Mouse (Mus musculus): ENCODE data around the gene Pex16.
"Not testable (repeated sequence)": the region's sequence is repeated elsewhere in the genome, so short reads cannot be mapped to it uniquely, and the experiment has no call there.

The Pex16 gene

DNA sequence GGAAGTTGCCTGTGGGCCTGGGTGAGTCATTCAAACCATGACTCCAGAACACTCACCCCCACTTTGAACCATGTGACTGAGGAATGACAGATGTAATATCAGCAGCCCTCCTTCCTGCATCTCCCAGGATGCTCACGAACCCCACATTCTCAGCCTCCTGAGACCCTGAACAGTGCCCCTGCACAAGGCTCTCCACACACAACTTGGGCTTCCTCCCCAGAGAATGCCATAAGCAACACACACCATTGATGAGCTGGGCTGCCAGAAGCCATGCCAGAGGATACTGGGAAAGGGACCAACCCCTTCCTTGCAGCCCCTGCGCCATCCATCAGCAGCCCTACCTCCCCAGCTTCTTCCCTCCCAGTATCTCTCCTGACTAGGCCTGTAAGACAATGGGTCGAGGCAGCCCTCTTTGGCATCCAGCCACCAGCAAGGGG, 13.6 kb downstream of the Pex16 start:
- DNase-seq (ENCODE audit: low spot score in 2 of 2) = no peak

DNA sequence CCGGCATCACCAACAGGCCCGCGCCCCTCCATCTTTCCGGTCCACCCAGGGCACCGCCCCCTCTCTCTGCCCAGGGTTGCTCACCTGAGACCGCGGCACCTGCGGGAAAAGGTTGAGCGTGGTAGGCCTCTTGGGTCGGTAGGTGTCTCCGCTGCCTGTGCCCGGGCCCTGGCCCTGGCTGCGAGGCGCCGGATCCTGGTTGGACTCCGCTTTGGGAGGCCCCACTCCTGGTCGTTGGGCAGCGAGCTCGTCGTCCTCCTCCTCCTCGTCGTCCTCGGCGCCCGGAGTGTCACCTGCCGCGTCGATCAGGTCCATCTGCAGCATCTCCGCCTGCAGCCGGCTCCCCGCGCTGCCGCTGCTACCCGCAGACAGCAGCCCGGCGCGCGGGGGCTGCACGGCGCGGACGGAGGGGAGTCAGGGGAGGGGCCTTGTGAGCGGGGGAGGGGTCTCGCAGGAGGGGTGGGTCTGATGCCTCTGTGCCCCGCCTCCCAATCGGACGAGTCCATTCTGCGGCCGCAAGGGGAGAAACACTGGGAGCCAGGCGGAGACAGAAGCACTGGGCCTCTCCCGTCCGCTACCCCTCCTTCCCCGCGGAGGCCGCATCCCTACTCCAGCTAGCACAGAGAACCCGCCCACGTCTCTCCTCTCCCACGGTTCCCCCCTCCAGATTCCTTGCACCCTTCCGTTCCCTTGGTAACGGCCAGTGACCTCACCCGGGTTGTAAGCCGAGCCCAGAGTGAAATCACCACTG, 14.6 kb downstream of the Pex16 start:
- peak; percentile 60 to 79 for DNase-seq (ENCODE audit: low spot score in 2 of 2)

- no peak for DNase-seq (ENCODE audit: low spot score in 2 of 2)
Measured at GRCm38 (mm10) chr2:92389645-92390044, 15.2 kb downstream of the Pex16 start.

- DNase-seq (ENCODE audit: low spot score in 2 of 2) = no peak
Measured at GRCm38 (mm10) chr2:92390206-92390930, 15.9 kb downstream of the Pex16 start.

- no peak for DNase-seq (ENCODE audit: low spot score in 2 of 2)
Measured at GRCm38 (mm10) chr2:92391116-92391515, 16.6 kb downstream of the Pex16 start.

DNA sequence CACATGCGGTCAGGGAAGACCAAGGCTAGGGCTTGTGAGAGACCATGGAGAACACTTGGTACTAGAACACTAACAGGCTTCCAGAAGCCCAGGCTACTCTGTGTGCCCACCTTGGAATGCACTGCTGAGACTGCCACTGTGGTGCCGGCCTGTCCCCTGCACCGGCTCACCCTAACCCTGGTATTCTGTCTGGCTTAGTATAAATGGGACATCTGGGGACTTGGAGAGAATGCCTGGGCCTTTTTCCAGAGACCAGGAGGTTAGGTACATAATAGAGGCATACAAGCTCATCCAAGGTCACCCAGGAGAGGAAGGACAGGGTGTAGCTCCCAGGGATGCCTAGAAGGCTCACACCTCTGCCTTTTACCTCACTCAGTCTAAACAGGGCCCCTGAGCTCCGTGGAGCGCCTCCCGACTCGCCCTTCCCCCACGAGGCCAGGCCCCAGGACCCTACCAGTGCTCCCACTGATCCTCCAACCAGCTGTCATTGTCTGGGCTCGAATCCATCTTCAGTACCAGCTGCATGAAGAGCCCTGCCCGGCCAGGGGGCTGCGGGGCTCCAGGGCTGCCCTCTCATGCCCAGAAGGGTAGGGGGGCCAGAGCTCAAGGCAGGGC, 17.3 kb downstream of the Pex16 start:
- DNase-seq (ENCODE audit: low spot score in 2 of 2) = no peak

GRCm38 (mm10) chr2:92392318-92393264, 18.1 kb downstream of the Pex16 start:
- no peak for DNase-seq (ENCODE audit: low spot score in 2 of 2)

DNA sequence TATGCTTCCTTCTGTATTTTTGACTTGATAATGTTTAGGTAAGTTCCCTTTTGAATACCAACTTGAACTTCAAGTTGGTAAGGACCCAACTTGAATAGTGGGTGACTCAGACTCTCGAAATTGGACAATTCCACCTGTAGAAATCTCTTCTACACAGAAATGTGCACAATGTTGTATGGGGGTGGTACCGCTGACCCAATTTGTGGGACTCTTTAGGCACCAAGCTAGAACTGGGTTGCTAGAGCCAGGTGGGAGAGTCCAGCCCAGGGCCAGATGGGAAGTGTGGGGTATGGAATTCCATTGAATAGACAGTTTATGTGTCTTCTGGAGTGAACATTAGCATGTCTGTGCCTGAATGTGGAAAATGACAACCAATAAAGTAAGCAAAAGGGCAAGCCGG, 21.1 kb downstream of the Pex16 start:
- DNase-seq (ENCODE audit: low spot score in 2 of 2) = no peak

- DNase-seq (ENCODE audit: low spot score in 2 of 2) = no peak
Measured at GRCm38 (mm10) chr2:92397436-92397835, 23.0 kb downstream of the Pex16 start.

GRCm38 (mm10) chr2:92399877-92400276, 25.4 kb downstream of the Pex16 start:
- DNase-seq (ENCODE audit: low spot score in 2 of 2) = not testable (repeated sequence)

- DNase-seq (ENCODE audit: low spot score in 2 of 2) = no peak
Measured at GRCm38 (mm10) chr2:92400682-92401081, 26.2 kb downstream of the Pex16 start.

- DNase-seq (ENCODE audit: low spot score in 2 of 2) = no peak
Measured at GRCm38 (mm10) chr2:92401091-92401561, 26.6 kb downstream of the Pex16 start, which contains the start of gene Mapk8ip1. Gene Mapk8ip1, minus strand, starts transcription at chr2:92401263.

- DNase-seq (ENCODE audit: low spot score in 2 of 2) = no peak
Measured at GRCm38 (mm10) chr2:92402591-92403326, 28.3 kb downstream of the Pex16 start.

DNA sequence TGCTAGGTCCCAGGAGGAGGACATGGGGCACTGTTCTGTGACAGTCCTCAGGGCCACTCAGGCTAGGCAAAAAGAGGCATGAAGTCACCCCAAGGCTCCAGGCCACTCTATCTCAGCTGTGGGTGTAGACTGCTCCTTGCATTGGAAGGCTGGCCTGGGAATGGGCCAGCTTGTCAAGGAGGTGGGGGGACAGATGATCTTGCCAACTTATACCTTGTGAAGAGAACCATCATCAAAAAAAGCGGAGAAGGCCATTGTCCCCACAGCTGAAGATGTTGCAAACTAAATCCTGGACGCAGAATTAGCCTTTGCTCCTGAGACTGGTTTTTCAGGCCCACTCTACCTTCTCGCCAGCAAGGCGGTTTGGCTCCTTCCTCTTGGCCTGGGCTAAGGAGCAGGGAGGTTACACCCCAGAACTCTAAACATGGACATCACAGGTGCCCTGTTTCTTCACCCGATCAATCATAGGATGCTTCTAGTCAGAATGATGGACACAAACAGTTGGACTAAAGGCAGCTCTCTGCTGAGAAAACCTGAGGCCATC, 29.4 kb downstream of the Pex16 start:
- no peak for DNase-seq (ENCODE audit: low spot score in 2 of 2)

DNA sequence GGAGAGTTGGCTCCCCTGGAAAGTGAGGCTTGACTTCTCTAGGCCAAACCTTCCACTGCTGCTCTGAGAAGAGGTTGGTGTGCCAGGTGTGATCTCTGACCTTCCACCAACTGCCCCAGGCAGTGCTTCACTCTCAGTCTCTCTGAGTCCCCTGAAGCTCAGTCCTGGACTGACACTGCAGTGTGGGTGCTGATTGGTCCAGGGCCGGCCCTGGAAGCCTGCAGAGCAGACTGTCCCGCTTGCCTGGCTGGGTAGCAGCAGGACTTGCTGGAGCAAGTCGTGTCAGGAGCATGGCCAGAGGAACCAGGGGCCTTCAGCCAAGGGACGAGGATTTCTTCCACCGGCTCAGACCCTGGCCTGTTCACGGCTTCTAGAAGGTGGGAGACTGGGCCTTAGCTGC, 30.3 kb downstream of the Pex16 start:
- DNase-seq (ENCODE audit: low spot score in 2 of 2) = no peak

DNA sequence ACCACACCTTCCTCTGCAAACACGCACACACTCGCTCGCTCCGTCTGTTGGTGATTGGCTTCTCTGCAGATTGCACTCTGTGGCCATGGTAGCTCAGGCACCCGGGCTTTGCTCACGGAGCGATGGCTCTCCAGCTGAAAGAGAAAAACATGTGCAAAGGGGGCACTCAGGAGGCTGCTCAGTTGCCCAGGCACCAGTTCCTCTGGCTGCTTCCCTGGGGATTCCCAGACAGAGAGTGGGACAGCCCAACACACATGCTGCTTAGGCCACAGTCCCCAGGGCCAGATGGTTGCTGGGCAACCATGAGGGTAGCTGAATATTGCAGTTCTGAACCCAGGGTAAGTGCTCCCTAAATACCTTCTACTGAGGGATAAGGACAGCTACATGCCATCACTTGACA, 31.2 kb downstream of the Pex16 start:
- DNase-seq (ENCODE audit: low spot score in 2 of 2) = no peak

DNA sequence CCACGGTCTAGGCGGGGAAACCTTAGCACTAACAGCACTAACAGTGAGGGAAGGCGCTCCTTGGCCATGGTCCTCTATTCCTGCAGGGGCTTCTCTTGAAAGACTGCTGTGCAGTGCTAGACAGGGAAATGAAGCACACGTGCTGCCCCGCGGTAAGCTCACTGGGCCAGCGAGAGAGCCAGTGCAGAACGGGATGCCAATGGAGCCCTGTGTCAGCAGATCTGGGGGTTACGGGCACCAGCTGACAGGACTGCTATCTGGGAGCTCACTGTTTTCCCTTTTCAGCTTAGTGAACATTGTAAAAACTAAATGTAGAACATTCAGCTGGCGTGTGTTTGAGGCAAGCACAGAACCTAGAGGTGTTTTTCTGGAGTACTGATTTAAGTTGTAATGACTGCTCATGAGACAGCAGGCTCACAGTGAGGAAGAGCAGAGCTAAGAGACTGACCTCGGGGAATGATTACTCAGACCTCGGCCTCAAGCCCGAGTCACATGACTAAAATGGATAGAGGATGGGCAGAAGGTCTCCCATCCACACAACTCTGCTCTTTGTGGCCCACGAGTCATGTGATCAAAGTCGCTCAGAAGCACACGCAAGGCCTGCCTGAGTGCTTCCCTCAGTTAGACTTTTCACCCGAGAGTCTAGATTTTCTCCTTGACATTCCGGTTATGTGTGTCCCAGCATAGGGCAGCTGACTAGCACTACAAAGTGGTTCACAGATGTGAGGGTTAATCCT, 34.0 kb downstream of the Pex16 start:
- no peak for DNase-seq (ENCODE audit: low spot score in 2 of 2)

- no peak for DNase-seq (ENCODE audit: low spot score in 2 of 2)
Measured at GRCm38 (mm10) chr2:92411705-92412104, 37.2 kb downstream of the Pex16 start.

- DNase-seq (ENCODE audit: low spot score in 2 of 2) = no peak
Measured at GRCm38 (mm10) chr2:92421723-92422387, 47.4 kb downstream of the Pex16 start.
